Comparison of ENCODE assay signal across 28 mouse cellular contexts in genomic region chr16:88602464-88602863, GRCm38 (mm10). TPM values are rescaled to one million over a fixed set of nuclear protein-coding genes. Genes with fewer than 3 reads are reported as not detected.
"Had no signal": no experiment of that assay in that cellular context is flagged by ENCODE, and none has a peak within 500 bp of the region (broad histone marks: within the 10 kb centered on the region; RNA-seq: fewer than 3 reads in every experiment).

No protein-coding gene starts in this region.

- ATAC-seq: liver, postnatal 0 days; lung, postnatal 0 days had no signal

- H3K4me1 ChIP-seq: liver, embryonic 13.5 days; liver, embryonic 15.5 days; lung, embryonic 15.5 days; megakaryocyte, embryonic 14.5 days had no signal

- DNase-seq: liver, embryonic 13.5 days; liver, postnatal 0 days; lung, adult 2 months; lung, postnatal 14 days; lung, postnatal 36 days; midbrain, embryonic 14.5 days; right cerebral cortex, adult 18-20 months; right cerebral cortex, postnatal 25 days; right cerebral cortex, postnatal 4 days; spleen, adult 18-20 months; thymus, adult 2 months; thymus, postnatal 25 days; thymus, postnatal 4 days had no signal

- H3K9ac ChIP-seq: liver, embryonic 13.5 days; liver, embryonic 15.5 days; liver, postnatal 0 days; lung, embryonic 15.5 days; neural tube, embryonic 13.5 days; neural tube, embryonic 15.5 days had no signal

- H3K9me3 ChIP-seq: liver, embryonic 13.5 days; liver, embryonic 15.5 days; lung, embryonic 15.5 days; midbrain, embryonic 10.5 days; neural tube, embryonic 13.5 days; neural tube, embryonic 15.5 days had no signal

- H3K36me3 ChIP-seq: liver, embryonic 13.5 days; liver, embryonic 15.5 days; lung, embryonic 15.5 days; midbrain, embryonic 10.5 days; neural tube, embryonic 13.5 days; neural tube, embryonic 15.5 days had no signal

- H3K27me3 ChIP-seq: liver, embryonic 13.5 days; liver, embryonic 15.5 days; megakaryocyte, embryonic 14.5 days; neural tube, embryonic 13.5 days; neural tube, embryonic 15.5 days had no signal

- H3K27ac ChIP-seq: liver, embryonic 13.5 days; liver, embryonic 15.5 days; lung, embryonic 15.5 days; macrophage; midbrain, embryonic 10.5 days; neural tube, embryonic 13.5 days; neural tube, embryonic 15.5 days had no signal

- H3K4me3 ChIP-seq: liver, embryonic 13.5 days; liver, embryonic 15.5 days; lung, embryonic 15.5 days; megakaryocyte, embryonic 14.5 days; midbrain, embryonic 10.5 days; myocyte; neural tube, embryonic 13.5 days; neural tube, embryonic 15.5 days had no signal

- H3K4me2 ChIP-seq: liver, embryonic 13.5 days; liver, embryonic 15.5 days; lung, embryonic 15.5 days; neural tube, embryonic 13.5 days; neural tube, embryonic 15.5 days had no signal

RNA-seq across cellular contexts. Expression of gene Krtap24-1, which starts 9.6 kb away (rescaled TPM):
- total RNA-seq: megakaryocyte progenitor cell, adult 5-6 weeks had no signal
- polyA plus RNA-seq: liver, embryonic 13.5 days; liver, embryonic 15.5 days; liver, postnatal 0 days; lung, adult 2 months; lung, embryonic 15.5 days; lung, postnatal 0 days; macrophage; midbrain, embryonic 10.5 days; midbrain, embryonic 14.5 days; myocyte; neural tube, embryonic 11.5 days; neural tube, embryonic 13.5 days; neural tube, embryonic 15.5 days; small intestine, adult 2 months; stomach, embryonic 14.5 days; stomach, embryonic 16.5 days; thymus, adult 2 months; urinary bladder, adult 2 months had no signal

RNA-seq across cellular contexts. Expression of gene 2310079G19Rik, which starts 25.0 kb away (rescaled TPM):
- total RNA-seq: megakaryocyte progenitor cell, adult 5-6 weeks had no signal
- polyA plus RNA-seq: liver, embryonic 13.5 days; liver, embryonic 15.5 days; liver, postnatal 0 days; lung, adult 2 months; lung, embryonic 15.5 days; lung, postnatal 0 days; macrophage; midbrain, embryonic 10.5 days; midbrain, embryonic 14.5 days; myocyte; neural tube, embryonic 11.5 days; neural tube, embryonic 13.5 days; neural tube, embryonic 15.5 days; small intestine, adult 2 months; stomach, embryonic 14.5 days; stomach, embryonic 16.5 days; thymus, adult 2 months; urinary bladder, adult 2 months had no signal

RNA-seq across cellular contexts. Expression of gene Cldn8, which starts 39.5 kb away (rescaled TPM):
- total RNA-seq: megakaryocyte progenitor cell, adult 5-6 weeks had no signal
- polyA plus RNA-seq: liver, embryonic 13.5 days; macrophage; midbrain, embryonic 14.5 days; myocyte; neural tube, embryonic 13.5 days; neural tube, embryonic 15.5 days had no signal

RNA-seq across cellular contexts. Expression of gene Krtap26-1, which starts 45.1 kb away (rescaled TPM):
- total RNA-seq: megakaryocyte progenitor cell, adult 5-6 weeks had no signal
- polyA plus RNA-seq: liver, embryonic 13.5 days; liver, embryonic 15.5 days; liver, postnatal 0 days; lung, adult 2 months; lung, embryonic 15.5 days; lung, postnatal 0 days; macrophage; midbrain, embryonic 10.5 days; midbrain, embryonic 14.5 days; myocyte; neural tube, embryonic 11.5 days; neural tube, embryonic 13.5 days; small intestine, adult 2 months; stomach, embryonic 14.5 days; stomach, embryonic 16.5 days; thymus, adult 2 months; urinary bladder, adult 2 months had no signal
